Mouse (Mus musculus) thymus, adult 2 months (tissue): ENCODE data around the gene Hoxa5. TPM values are rescaled to one million over a fixed set of nuclear protein-coding genes. Genes with fewer than 3 reads are reported as not detected.

Experiments
- DNase-seq: peaks from one replicate; pipeline ENCODE4 v3.0.0; 2021
- H3K27ac ChIP-seq: fragments of 200-500 bp; 2 replicates; pipeline ENCODE4 v1.5.1; 2012; ENCODE audit warnings: low read length, control low read depth; ENCODE audit not compliant: control insufficient read depth, insufficient read depth
- H3K27me3 ChIP-seq: fragments of 200-500 bp; 2 replicates; pipeline ENCODE4 v1.6.1; 2012; ENCODE audit warnings: mild to moderate bottlenecking, low read length, moderate library complexity, mixed read lengths; ENCODE audit not compliant: control insufficient read depth, insufficient read depth
- H3K36me3 ChIP-seq: fragments of 200-500 bp; 2 replicates; pipeline ENCODE4 v1.6.1; 2012; ENCODE audit warnings: mild to moderate bottlenecking, low read length, moderate library complexity; ENCODE audit not compliant: control insufficient read depth, insufficient read depth
- H3K4me1 ChIP-seq: fragments of 200-500 bp; replicated peaks from 2 replicates; pipeline ENCODE4 v1.6.1; 2012; ENCODE audit warnings: low read length; ENCODE audit not compliant: control insufficient read depth, insufficient read depth
- H3K4me3 ChIP-seq: fragments of 200-500 bp; 2 replicates; pipeline ENCODE4 v1.5.1; 2012; ENCODE audit warnings: mild to moderate bottlenecking, low read length, control low read depth, moderate library complexity; ENCODE audit not compliant: control insufficient read depth, insufficient read depth
- CTCF ChIP-seq: fragments of 200-500 bp; IDR thresholded peaks from 2 replicates; pipeline ENCODE4 v1.5.1; 2012; ENCODE audit warnings: mild to moderate bottlenecking, control low read depth, low read length, moderate library complexity, borderline replicate concordance; ENCODE audit not compliant: control insufficient read depth, poor library complexity, insufficient read depth; ENCODE audit errors: extremely low read depth
- POLR2A ChIP-seq: fragments of 200-500 bp; IDR thresholded peaks from 2 replicates; pipeline ENCODE4 v1.6.1; 2012; ENCODE audit warnings: mild to moderate bottlenecking, low read length, control low read depth, moderate library complexity; ENCODE audit not compliant: control insufficient read depth, poor library complexity, insufficient read depth; ENCODE audit errors: extremely low read depth
- WGBS: fragments of 180-500 bp; shearing (Covaris S2); methylation state at CpG from one replicate; pipeline ENCODE4 v1.1.7; 2018; 5-methylcytosine and 5-hydroxymethylcytosine counted together
- polyA plus RNA-seq: library from polyadenylated mRNA; depleted of rRNA; stranded (reverse); fragments of >200 nt; gene quantifications from 2 replicates; pipeline ENCODE4 v1.2.3, GENCODE M21; 2012

Gene Hoxa5
- polyA plus RNA-seq, 1 experiment: 1.1 TPM

- Histone ChIP-seq H3K27ac (no peak overlapping the region), H3K4me3 (no peak overlapping the region), H3K4me1 (peaks cover 1% of the 10 kb centered on the region; the same call in 1 of the 2 replicates), H3K27me3 (peaks cover 50% of the 10 kb centered on the region), H3K36me3 (no peaks in the 10 kb centered on the region)
- no peak for TF ChIP-seq CTCF
- no peak for TF ChIP-seq POLR2A
- 10% methylated on average over 30 of the region's 30 CpGs for WGBS
- DNase-seq: no peak
These were observed 35.4 kb upstream of the Hoxa5 start for GRCm38 (mm10) chr6:52239625-52240388.

- Histone ChIP-seq H3K27me3 (peaks cover 54% of the 10 kb centered on the region), H3K36me3 (no peaks in the 10 kb centered on the region), H3K4me1 (peaks cover 3% of the 10 kb centered on the region; the same call in 1 of the 2 replicates), H3K27ac (no peak overlapping the region), H3K4me3 (no peak overlapping the region)
- WGBS: 35% methylated on average over 7 of the region's 7 CpGs
- DNase-seq: no peak
- TF ChIP-seq POLR2A (no peak), CTCF (no peak)
These were observed 34.6 kb upstream of the Hoxa5 start for GRCm38 (mm10) chr6:52238976-52239375.

GRCm38 (mm10) chr6:52238155-52238545, 33.8 kb upstream of the Hoxa5 start:
- no peak overlapping the region for H3K27ac ChIP-seq
- no peak for DNase-seq
- peaks cover 5% of the 10 kb centered on the region; the same call in 1 of the 2 replicates for H3K4me1 ChIP-seq
- peaks cover 49% of the 10 kb centered on the region for H3K27me3 ChIP-seq
- H3K36me3 ChIP-seq: no peaks in the 10 kb centered on the region
- WGBS: 57% methylated on average over 7 of the region's 7 CpGs
- no peak overlapping the region for H3K4me3 ChIP-seq
- TF ChIP-seq POLR2A (no peak), CTCF (no peak)

- Histone ChIP-seq H3K27ac (no peak overlapping the region), H3K36me3 (no peaks in the 10 kb centered on the region), H3K4me1 (peaks cover 5% of the 10 kb centered on the region; the same call in 1 of the 2 replicates), H3K4me3 (no peak overlapping the region), H3K27me3 (peaks cover 50% of the 10 kb centered on the region)
- TF ChIP-seq CTCF (no peak), POLR2A (no peak)
- WGBS: 86% methylated on average over 10 of the region's 10 CpGs
- DNase-seq: no peak
These were observed 33.2 kb upstream of the Hoxa5 start for GRCm38 (mm10) chr6:52237346-52238154.

- peaks cover 57% of the 10 kb centered on the region for H3K27me3 ChIP-seq
- TF ChIP-seq POLR2A (no peak), CTCF (no peak)
- 90% methylated on average over 3 of the region's 3 CpGs for WGBS
These were observed 32.4 kb upstream of the Hoxa5 start for GRCm38 (mm10) chr6:52236806-52237205.

GRCm38 (mm10) chr6:52235866-52236265, 31.5 kb upstream of the Hoxa5 start:
- Histone ChIP-seq H3K27me3 (peaks cover 48% of the 10 kb centered on the region), H3K27ac (no peak overlapping the region), H3K4me1 (peaks cover 5% of the 10 kb centered on the region; the same call in 1 of the 2 replicates), H3K36me3 (no peaks in the 10 kb centered on the region), H3K4me3 (no peak overlapping the region)
- DNase-seq: no peak
- TF ChIP-seq POLR2A (no peak), CTCF (no peak)
- WGBS: 83% methylated on average over 6 of the region's 6 CpGs

More at GRCm38 (mm10) chr6:52236806-52237205, 32.4 kb upstream of the Hoxa5 start:
- Histone ChIP-seq H3K27ac (no peak overlapping the region), H3K4me1 (peaks cover 5% of the 10 kb centered on the region; the same call in 1 of the 2 replicates), H3K4me3 (no peak overlapping the region), H3K36me3 (no peaks in the 10 kb centered on the region)
- DNase-seq: no peak

- H3K4me3 ChIP-seq: no peak overlapping the region
- H3K36me3 ChIP-seq: no peaks in the 10 kb centered on the region
- no peak for DNase-seq
- H3K27me3 ChIP-seq: peaks cover 47% of the 10 kb centered on the region
- 89% methylated on average over 9 of the region's 9 CpGs for WGBS
- H3K27ac ChIP-seq: no peak overlapping the region
- no peak for TF ChIP-seq POLR2A
- no peak for TF ChIP-seq CTCF
- peaks cover 5% of the 10 kb centered on the region; the same call in 1 of the 2 replicates for H3K4me1 ChIP-seq
These were observed 30.9 kb upstream of the Hoxa5 start for GRCm38 (mm10) chr6:52235267-52235666.
